Mouse (Mus musculus): ENCODE data around the gene Mast1.

GRCm38 (mm10) chr8:84970913-84971312 is 33.8 kb upstream of the Mast1 start:
- no peak for TF ChIP-seq POLR2A (IDR thresholded peaks at IDR 0.05; ENCODE audit: low read depth, low read length)
- TF ChIP-seq CTCF (conservative IDR thresholded peaks at IDR 0.05; ENCODE audit: insufficient read depth, insufficient read length, low read depth, low read length): no peak

All from kidney, adult 2 months (tissue).